Mouse (Mus musculus) MEL (cell line): ENCODE measurements at regions not wholly inside any gene's neighbourhood (a gene's known extent, or its start where the extent isn't known, plus 50 kb on each side); places are given as distances from the start of the nearest gene placed in this dataset.

Source experiments
- DNase-seq: peaks from one replicate; pipeline ENCODE4 v3.0.0; 2011; ENCODE audit warnings: low read depth, low spot score
- H3K27ac ChIP-seq: 2 replicates; pipeline ENCODE4 v1.5.1; 2012; ENCODE audit warnings: low read depth, mild to moderate bottlenecking, control low read depth, low read length, moderate library complexity; ENCODE audit not compliant: control insufficient read depth
- H3K27me3 ChIP-seq, 2 experiments: fragments of 150-350 bp in 1 of 2; sonication (generic) in 1 of 2; 2 replicates each; pipeline ENCODE4 v1.6.1; 2012; ENCODE audit warnings: low read length in 2 of 2, mild to moderate bottlenecking in 2 of 2, improper control_type of control experiment in 1 of 2, moderate library complexity in 1 of 2; ENCODE audit not compliant: insufficient read depth in 2 of 2, control insufficient read depth in 1 of 2
- H3K36me3 ChIP-seq, 2 experiments: 2 replicates each; pipeline ENCODE4 v1.6.1; 2012 to 2014; ENCODE audit warnings: low read length in 2 of 2, improper control_type of control experiment in 1 of 2, inconsistent platforms in 1 of 2, mild to moderate bottlenecking in 1 of 2; ENCODE audit not compliant: insufficient read depth in 2 of 2, control insufficient read depth in 1 of 2
- H3K4me1 ChIP-seq, 2 experiments: fragments of 150-350 bp in 1 of 2; sonication (generic) in 1 of 2; 2 replicates each; pipeline ENCODE4 v1.6.1; 2012; ENCODE audit warnings: low read length in 2 of 2, improper control_type of control experiment in 1 of 2, mild to moderate bottlenecking in 1 of 2; ENCODE audit not compliant: insufficient read depth in 2 of 2, control insufficient read depth in 1 of 2
- H3K4me3 ChIP-seq, 2 experiments: fragments of 150-350 bp in 1 of 2; sonication (generic) in 1 of 2; 2 replicates each; pipeline ENCODE4 v1.5.1; 2012; ENCODE audit warnings: low read depth in 2 of 2, low read length in 2 of 2, mild to moderate bottlenecking in 2 of 2, moderate library complexity in 2 of 2, control low read depth in 1 of 2, improper control_type of control experiment in 1 of 2; ENCODE audit not compliant: control insufficient read depth in 1 of 2, insufficient read depth in 1 of 2
- H3K79me2 ChIP-seq: 2 replicates; pipeline ENCODE4 v1.6.1; 2012; ENCODE audit warnings: mild to moderate bottlenecking, low read length, moderate library complexity; ENCODE audit not compliant: control insufficient read depth, poor library complexity, insufficient read depth
- H3K9ac ChIP-seq: 2 replicates; pipeline ENCODE4 v1.6.1; 2012; ENCODE audit warnings: low read depth, mild to moderate bottlenecking, control low read depth, low read length, moderate library complexity; ENCODE audit not compliant: control insufficient read depth, poor library complexity, severe bottlenecking
- H3K9me3 ChIP-seq: fragments of 150-350 bp; sonication (generic); replicated peaks from 2 replicates; pipeline ENCODE4 v1.6.1; 2012; ENCODE audit warnings: mild to moderate bottlenecking, low read length, improper control_type of control experiment, moderate library complexity; ENCODE audit not compliant: insufficient read depth
- ELF1 ChIP-seq: IDR thresholded peaks from 2 replicates; pipeline ENCODE4 v1.6.1; 2014; ENCODE audit warnings: low read depth, mild to moderate bottlenecking, inconsistent platforms, low read length, improper control_type of control experiment, moderate library complexity
- ETS1 ChIP-seq: IDR thresholded peaks from 2 replicates; pipeline ENCODE4 v1.6.1; 2012; ENCODE audit warnings: low read depth, mild to moderate bottlenecking, inconsistent platforms, low read length, improper control_type of control experiment, moderate library complexity
- GABPA ChIP-seq: IDR thresholded peaks from 2 replicates; pipeline ENCODE4 v1.6.1; 2012; ENCODE audit warnings: low read depth, mild to moderate bottlenecking, inconsistent platforms, low read length, improper control_type of control experiment, moderate library complexity
- KAT2A ChIP-seq: conservative IDR thresholded peaks from 2 replicates; pipeline ENCODE4 v1.6.1; 2012; ENCODE audit warnings: low read depth, low read length, improper control_type of control experiment, inconsistent platforms
- MAX ChIP-seq: IDR thresholded peaks from 2 replicates; pipeline ENCODE4 v1.6.1; 2011; ENCODE audit warnings: low read length, improper control_type of control experiment
- MAZ ChIP-seq: IDR thresholded peaks from 2 replicates; pipeline ENCODE4 v1.6.1; 2012; ENCODE audit warnings: low read depth, mild to moderate bottlenecking, inconsistent platforms, low read length, improper control_type of control experiment
- MXI1 ChIP-seq: IDR thresholded peaks from 2 replicates; pipeline ENCODE4 v1.6.1; 2011; ENCODE audit warnings: mild to moderate bottlenecking, low read depth, low read length, improper control_type of control experiment
- MYC ChIP-seq: IDR thresholded peaks from 2 replicates; pipeline ENCODE4 v1.6.1; 2011; ENCODE audit warnings: low read depth, mild to moderate bottlenecking, low read length, improper control_type of control experiment, moderate library complexity
- NELFE ChIP-seq: IDR thresholded peaks from 2 replicates; pipeline ENCODE4 v1.6.1; 2011; ENCODE audit warnings: low read depth, low read length, improper control_type of control experiment
- POLR2A ChIP-seq, 2 experiments: IDR thresholded peaks; 2 replicates each; pipeline ENCODE4 v1.6.1; 2011 to 2012; ENCODE audit warnings: low read length in 2 of 2, mild to moderate bottlenecking in 2 of 2, control low read depth in 1 of 2, improper control_type of control experiment in 1 of 2, low read depth in 1 of 2, moderate library complexity in 1 of 2; ENCODE audit not compliant: control insufficient read depth in 1 of 2, insufficient read depth in 1 of 2, poor library complexity in 1 of 2
- POLR2AphosphoS2 ChIP-seq: IDR thresholded peaks from 2 replicates; pipeline ENCODE4 v1.6.1; 2011; ENCODE audit warnings: low read length, improper control_type of control experiment
- RCOR1 ChIP-seq: IDR thresholded peaks from 2 replicates; pipeline ENCODE4 v1.6.1; 2012; ENCODE audit warnings: low read depth, mild to moderate bottlenecking, inconsistent platforms, low read length, improper control_type of control experiment
- SIN3A ChIP-seq: IDR thresholded peaks from 2 replicates; pipeline ENCODE4 v1.6.1; 2012; ENCODE audit warnings: low read length, improper control_type of control experiment, inconsistent platforms
- TAL1 ChIP-seq: IDR thresholded peaks from 2 replicates; pipeline ENCODE4 v1.6.1; 2012; ENCODE audit warnings: mild to moderate bottlenecking, inconsistent platforms, low read length, moderate library complexity, mixed read lengths
- TCF12 ChIP-seq: IDR thresholded peaks from 2 replicates; pipeline ENCODE4 v1.6.1; 2014; ENCODE audit warnings: low read depth, mild to moderate bottlenecking, inconsistent platforms, low read length, improper control_type of control experiment, moderate library complexity
- ZC3H11A ChIP-seq: IDR thresholded peaks from 2 replicates; pipeline ENCODE4 v1.6.1; 2012; ENCODE audit warnings: low read depth, mild to moderate bottlenecking, inconsistent platforms, low read length, improper control_type of control experiment
- ZKSCAN1 ChIP-seq: IDR thresholded peaks from 2 replicates; pipeline ENCODE4 v1.6.1; 2012; ENCODE audit warnings: low read depth, mild to moderate bottlenecking, inconsistent platforms, low read length, improper control_type of control experiment, moderate library complexity
- ZNF384 ChIP-seq: IDR thresholded peaks from 2 replicates; pipeline ENCODE4 v1.6.1; 2012; ENCODE audit warnings: low read depth, mild to moderate bottlenecking, inconsistent platforms, low read length, improper control_type of control experiment

DNA sequence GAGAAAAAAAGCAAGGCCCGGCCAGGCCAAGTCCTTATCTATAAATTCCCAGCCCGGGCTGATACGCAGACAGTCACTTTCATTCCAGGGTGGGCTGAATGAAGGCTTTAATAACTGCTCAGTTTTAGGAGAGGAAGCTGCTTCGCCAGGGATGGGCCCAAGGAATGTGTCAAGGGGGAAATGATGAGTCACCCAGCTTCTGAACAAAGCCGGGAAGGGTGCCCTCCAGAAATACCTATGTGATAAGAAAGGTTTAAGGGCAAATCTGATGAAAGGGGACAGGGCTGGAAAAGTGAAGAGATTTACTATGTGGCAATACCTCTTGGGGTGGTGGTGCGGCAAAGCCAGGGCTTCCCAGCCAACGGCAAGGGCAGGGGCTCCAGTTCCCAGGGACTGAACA, 145.6 kb downstream of the Samd5 start:
- Histone ChIP-seq H3K79me2 (no peaks in the 10 kb centered on the region), H3K4me3 (no peak overlapping the region), H3K27ac (no peak overlapping the region), H3K36me3 (no peaks in the 10 kb centered on the region), H3K9ac (no peak overlapping the region), H3K4me1 (no peaks in the 10 kb centered on the region), H3K9me3 (no peaks in the 10 kb centered on the region), H3K27me3 (no peaks in the 10 kb centered on the region)
- TF ChIP-seq RCOR1 (no peak), NELFE (no peak), ZC3H11A (no peak), TAL1 (no peak), KAT2A (no peak), POLR2AphosphoS2 (no peak), ZNF384 (no peak), TCF12 (no peak), POLR2A (IDR thresholded peaks at IDR 0.05; ENCODE audit: control insufficient read depth in 1 of 2, insufficient read depth in 1 of 2, low read depth in 1 of 2, low read length in 2 of 2, poor library complexity in 1 of 2) (no peak), MXI1 (no peak), MAZ (no peak), SIN3A (no peak), ELF1 (no peak), ETS1 (no peak), GABPA (no peak), ZKSCAN1 (no peak), MYC (no peak), MAX (no peak)
- DNase-seq, result no peak

- Histone ChIP-seq H3K79me2 (no peaks in the 10 kb centered on the region), H3K36me3 (no peaks in the 10 kb centered on the region), H3K27me3 (no peaks in the 10 kb centered on the region), H3K4me1 (no peaks in the 10 kb centered on the region), H3K9ac (no peak overlapping the region), H3K9me3 (no peaks in the 10 kb centered on the region), H3K4me3 (no peak overlapping the region)
- no peak for DNase-seq
- no peak for TF ChIP-seq ETS1
- TF ChIP-seq, all 39 proteins: peak for 0
- no peak overlapping the region for H3K27ac ChIP-seq
Measured at GRCm38 (mm10) chr10:9528066-9528465, 146.9 kb downstream of the Samd5 start.
